Mouse (Mus musculus): ENCODE data around the gene Pth2.

- TF ChIP-seq CTCF (IDR thresholded peaks at IDR 0.05; ENCODE audit: low read depth, low read length) = no peak
- TF ChIP-seq POLR2A (IDR thresholded peaks at IDR 0.05; ENCODE audit: borderline replicate concordance, low read depth, low read length) = no peak
Observed at GRCm38 (mm10) chr7:45164833-45165232, 16.0 kb upstream of the Pth2 start.

All from bone marrow macrophage, adult 2 months (primary cell).